23 mouse cellular contexts compared by ENCODE assay signal in the genomic region with DNA sequence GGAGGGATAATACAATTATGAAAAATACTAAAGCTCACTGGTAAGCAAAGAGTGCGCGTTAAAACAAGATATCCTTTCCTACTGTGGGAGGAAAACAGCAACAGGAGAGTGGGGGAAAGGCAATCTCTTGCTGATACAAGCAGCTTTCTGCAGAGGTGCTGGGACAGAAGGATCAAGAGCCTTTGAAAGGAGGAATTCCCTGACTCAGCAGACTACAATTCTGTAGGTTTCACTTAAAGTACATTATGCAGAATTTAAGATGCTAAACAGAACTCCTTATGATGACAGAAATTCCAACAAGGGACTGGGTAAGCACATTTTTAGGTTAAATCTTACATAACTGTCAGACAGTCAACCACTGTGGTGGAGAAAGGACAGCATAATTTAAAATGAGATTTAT. TPM values are rescaled to one million over a fixed set of nuclear protein-coding genes. Genes with fewer than 3 reads are reported as not detected.
DNase-seq lines count a peak whose midpoint lies in the region; ATAC-seq and TF ChIP-seq lines count a peak whose summit lies in the region.
"Had no signal": no experiment of that assay in that cellular context is flagged by ENCODE, and none has a peak within 500 bp of the region (broad histone marks: within the 10 kb centered on the region; RNA-seq: fewer than 3 reads in every experiment).

No protein-coding gene starts in this region.

- H3K9ac ChIP-seq in forebrain, embryonic 12.5 days = no peak overlapping the region
- no peak overlapping the region for H3K9ac ChIP-seq in forebrain, postnatal 0 days
- H3K9ac ChIP-seq in heart, embryonic 15.5 days = no peak overlapping the region; the same call in 1 of the 2 replicates
- no peak overlapping the region for H3K9ac ChIP-seq in kidney, postnatal 0 days (ENCODE audit: low read depth, low read length)
- H3K9ac ChIP-seq: embryonic facial prominence, embryonic 12.5 days had no signal

- no peaks in the 10 kb centered on the region for H3K27me3 ChIP-seq in forebrain, embryonic 12.5 days
- H3K27me3 ChIP-seq in forebrain, postnatal 0 days (ENCODE audit: insufficient read depth, low read length) = no peaks in the 10 kb centered on the region
- no peaks in the 10 kb centered on the region for H3K27me3 ChIP-seq in heart, embryonic 15.5 days
- no peaks in the 10 kb centered on the region for H3K27me3 ChIP-seq in kidney, postnatal 0 days (ENCODE audit: insufficient read depth, low read length)
- H3K27me3 ChIP-seq: embryonic facial prominence, embryonic 12.5 days; Patski had no signal

- intact Hi-C loops in heart, postnatal 36 days (cut with DNase I) = no loop called here

- TF ChIP-seq CTCF in forebrain, postnatal 0 days (IDR thresholded peaks at IDR 0.05; ENCODE audit: low read depth) = no peak
- TF ChIP-seq CTCF in kidney, postnatal 0 days (IDR thresholded peaks at IDR 0.05; ENCODE audit: low read depth) = no peak

- DNase-seq in forebrain, postnatal 0 days = no peak
- DNase-seq in heart, postnatal 36 days = no peak
- peak; percentile 18 for DNase-seq in kidney, postnatal 0 days (ENCODE audit: low spot score)
- DNase-seq in kidney, postnatal 4 days = no peak
- peak; percentile 50 for DNase-seq in adipocyte (ENCODE audit: low spot score)
- DNase-seq in embryo, embryonic 9.5 days (ENCODE audit: extremely low spot score) = no peak
- DNase-seq: adrenal gland, adult 2 months; adrenal gland, postnatal 25 days; cerebellum, adult 2 months; cerebellum, postnatal 10 days; gastrocnemius, postnatal 36 days; heart, adult 18-20 months; heart, postnatal 14 days; kidney, adult 11 months; kidney, adult 9 months had no signal

- no peak overlapping the region for H3K4me3 ChIP-seq in forebrain, embryonic 12.5 days (replicated peaks)
- no peak overlapping the region for H3K4me3 ChIP-seq in forebrain, postnatal 0 days (ENCODE audit: low read depth, low read length)
- H3K4me3 ChIP-seq in heart, embryonic 15.5 days = no peak overlapping the region
- no peak overlapping the region for H3K4me3 ChIP-seq in kidney, postnatal 0 days (replicated peaks; ENCODE audit: low read depth, low read length)
- H3K4me3 ChIP-seq: embryonic facial prominence, embryonic 12.5 days; heart, embryonic 10.5 days had no signal

- peaks cover 5% of the 10 kb centered on the region; the same call in 1 of the 2 replicates for H3K9me3 ChIP-seq in forebrain, embryonic 12.5 days
- H3K9me3 ChIP-seq in forebrain, postnatal 0 days (ENCODE audit: low read length) = no peaks in the 10 kb centered on the region
- H3K9me3 ChIP-seq in heart, embryonic 15.5 days (replicated peaks) = no peaks in the 10 kb centered on the region
- no peaks in the 10 kb centered on the region for H3K9me3 ChIP-seq in kidney, postnatal 0 days (replicated peaks; ENCODE audit: low read length)
- H3K9me3 ChIP-seq: embryonic facial prominence, embryonic 12.5 days; heart, embryonic 10.5 days had no signal

- ATAC-seq in forebrain, embryonic 12.5 days (ENCODE audit: low FRiP score) = no peak
- ATAC-seq in forebrain, postnatal 0 days = no peak
- no peak for ATAC-seq in heart, embryonic 15.5 days (replicated peaks; ENCODE audit: insufficient number of reproducible peaks, insufficient read depth, low FRiP score, low read depth)
- ATAC-seq in kidney, postnatal 0 days (replicated peaks; ENCODE audit: low FRiP score, low read depth) = no peak
- ATAC-seq: activated CD4-positive, CD25-positive, alpha-beta regulatory T cell, adult 4 months; forebrain, embryonic 16.5 days; hindbrain, postnatal 0 days; Patski had no signal

- peaks cover 3% of the 10 kb centered on the region; the same call in 1 of the 2 replicates for H3K36me3 ChIP-seq in forebrain, embryonic 12.5 days (replicated peaks)
- H3K36me3 ChIP-seq in forebrain, postnatal 0 days (ENCODE audit: insufficient read depth) = no peaks in the 10 kb centered on the region
- H3K36me3 ChIP-seq in heart, embryonic 15.5 days = no peaks in the 10 kb centered on the region
- H3K36me3 ChIP-seq in kidney, postnatal 0 days (ENCODE audit: insufficient read depth, low read length) = no peaks in the 10 kb centered on the region

- 93% methylated on average over 2 of the region's 2 CpGs for WGBS in forebrain, embryonic 12.5 days
- WGBS in forebrain, postnatal 0 days = 91% methylated on average over 2 of the region's 2 CpGs
- WGBS in heart, embryonic 15.5 days = 39% methylated on average over 2 of the region's 2 CpGs
- 59% methylated on average over 2 of the region's 2 CpGs for WGBS in kidney, postnatal 0 days

- peaks cover 10% of the 10 kb centered on the region for H3K4me1 ChIP-seq in forebrain, embryonic 12.5 days
- H3K4me1 ChIP-seq in forebrain, postnatal 0 days (ENCODE audit: insufficient read depth) = no peaks in the 10 kb centered on the region
- H3K4me1 ChIP-seq in heart, embryonic 15.5 days (replicated peaks) = peaks cover 40% of the 10 kb centered on the region
- H3K4me1 ChIP-seq in kidney, postnatal 0 days (replicated peaks; ENCODE audit: insufficient read depth, low read length) = 0 out of 2 replicates have a peak, but pooled peaks cover 3% of the 10 kb centered on the region

- no peak overlapping the region for H3K4me2 ChIP-seq in forebrain, embryonic 12.5 days
- no peak overlapping the region for H3K4me2 ChIP-seq in forebrain, postnatal 0 days (ENCODE audit: low read depth)
- no peak overlapping the region for H3K4me2 ChIP-seq in heart, embryonic 15.5 days
- no peak overlapping the region for H3K4me2 ChIP-seq in kidney, postnatal 0 days (ENCODE audit: low read length)
- H3K4me2 ChIP-seq: embryonic facial prominence, embryonic 12.5 days had no signal

- peak overlapping the region; percentile 25; the same call in 1 of the 2 replicates for H3K27ac ChIP-seq in forebrain, embryonic 12.5 days
- no peak overlapping the region for H3K27ac ChIP-seq in forebrain, postnatal 0 days (ENCODE audit: low read depth, low read length)
- H3K27ac ChIP-seq in heart, embryonic 15.5 days = peak overlapping the region; percentile 37
- peak overlapping the region; percentile 36; the same call in 1 of the 2 replicates for H3K27ac ChIP-seq in kidney, postnatal 0 days
- H3K27ac ChIP-seq: embryonic facial prominence, embryonic 12.5 days; heart, embryonic 10.5 days; hindbrain, postnatal 0 days had no signal

RNA-seq across cellular contexts. Expression of gene Enah, which starts 31.4 kb away (rescaled TPM):
- polyA plus RNA-seq in forebrain, embryonic 12.5 days (2016; fragmentation: Nextera tagmentation; extraction: Ambion mirVana) = 37.4 and 40.4 TPM in 2 replicates
- total RNA-seq in forebrain, postnatal 0 days (2014; rRNA removed) = 75.0 and 88.0 TPM in 2 replicates
- polyA plus RNA-seq in forebrain, postnatal 0 days (2015; fragmentation: Nextera tagmentation; extraction: Ambion mirVana) = 8.1 and 16.0 TPM in 2 replicates
- 16.8 and 18.6 TPM in 2 replicates for polyA plus RNA-seq in heart, embryonic 15.5 days (2015; fragmentation: Nextera tagmentation; extraction: Ambion mirVana)
- total RNA-seq in heart, postnatal 36 days (2021) = 100 to 1,000 TPM; 111 to 112 TPM
- polyA plus RNA-seq in kidney, postnatal 0 days (2015; fragmentation: Nextera tagmentation; extraction: Ambion mirVana) = 9.6 and 9.9 TPM in 2 replicates

Comparison
In these comparisons a context has a peak if more than half of its experiments do, and no peak if none do; other contexts are left out.
1. DNase-seq: peak in kidney, postnatal 0 days (single experiment) and adipocyte (single experiment); none in forebrain, postnatal 0 days (single experiment), heart, postnatal 36 days (0 of 2), kidney, postnatal 4 days (0 of 2) and embryo, embryonic 9.5 days (single experiment).